Mouse (Mus musculus): ENCODE measurements at regions not wholly inside any gene's neighbourhood (a gene's known extent, or its start where the extent isn't known, plus 50 kb on each side); places are given as distances from the start of the nearest gene placed in this dataset.

GRCm38 (mm10) chr2:56860776-56861175 lies 263.0 kb downstream of the Nr4a2 start:
- TF ChIP-seq POLR2A (IDR thresholded peaks at IDR 0.05; ENCODE audit: extremely low read depth, insufficient read depth, low read length) (no peak), CTCF (IDR thresholded peaks at IDR 0.05; ENCODE audit: low read depth, low read length) (no peak)
